Mouse (Mus musculus) embryonic fibroblast, embryonic 13.5 days (primary cell): ENCODE measurements around the gene Hipk2.

ENCODE experiments used
- CTCF ChIP-seq: IDR thresholded peaks from 2 replicates; pipeline ENCODE4 v1.5.1; 2011; ENCODE audit warnings: mild to moderate bottlenecking, control low read depth, low read length, moderate library complexity, borderline replicate concordance; ENCODE audit not compliant: insufficient read depth
- POLR2A ChIP-seq: IDR thresholded peaks from 2 replicates; pipeline ENCODE4 v1.6.1; 2011; ENCODE audit warnings: low read depth, mild to moderate bottlenecking, control low read depth, low read length, moderate library complexity

DNA sequence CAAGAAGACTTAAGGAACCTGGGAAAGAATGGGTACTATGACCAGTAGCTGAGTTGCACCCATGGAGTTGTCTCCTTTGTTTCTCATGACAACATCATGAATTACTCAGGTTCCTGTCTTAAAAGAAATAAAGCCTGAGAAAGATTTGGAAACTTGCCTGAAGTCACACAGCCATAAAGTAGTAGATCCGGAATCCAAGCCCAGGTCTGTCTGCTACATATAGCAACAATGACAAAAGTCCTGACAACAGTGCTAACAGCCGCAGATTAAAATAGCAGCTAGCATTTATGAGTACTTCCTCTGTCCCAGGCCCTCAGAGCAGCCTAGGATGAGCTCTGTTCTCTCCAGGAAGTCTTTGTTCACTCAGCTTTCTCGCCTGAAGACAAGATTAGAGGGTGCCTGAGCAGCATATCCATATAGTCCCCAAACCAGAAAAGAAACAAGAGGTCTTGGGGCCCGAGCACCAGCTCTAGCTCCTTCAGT, 69.0 kb downstream of the Hipk2 start:
- TF ChIP-seq POLR2A, result no peak
- no peak for TF ChIP-seq CTCF
